Mouse (Mus musculus) liver, adult 2 months (tissue): Measurements from ENCODE around the gene Smurf1. TPM values are rescaled to one million over a fixed set of nuclear protein-coding genes. Genes with fewer than 3 reads are reported as not detected.

Source experiments
- DNase-seq: peaks from one replicate; pipeline ENCODE4 v3.0.0-alpha.2; 2011; ENCODE audit warnings: low read depth, low spot score; ENCODE audit errors: extremely low read depth
- H3K27ac ChIP-seq: fragments of 200-500 bp; replicated peaks from 2 replicates; pipeline ENCODE4 v1.5.1; 2012; ENCODE audit warnings: low read depth, mild to moderate bottlenecking, control low read depth, inconsistent platforms, low read length; ENCODE audit not compliant: insufficient read depth
- H3K27me3 ChIP-seq: fragments of 200-500 bp; 2 replicates; pipeline ENCODE4 v1.6.1; 2012; ENCODE audit warnings: mild to moderate bottlenecking, moderate library complexity, low read length, inconsistent platforms; ENCODE audit not compliant: control insufficient read depth, insufficient read depth
- H3K36me3 ChIP-seq: fragments of 200-500 bp; 2 replicates; pipeline ENCODE4 v1.6.1; 2012; ENCODE audit warnings: low read length, inconsistent platforms; ENCODE audit not compliant: control insufficient read depth, insufficient read depth
- H3K4me1 ChIP-seq: fragments of 200-500 bp; 2 replicates; pipeline ENCODE4 v1.6.1; 2011; ENCODE audit warnings: low read length; ENCODE audit not compliant: control insufficient read depth, insufficient read depth
- H3K4me3 ChIP-seq: fragments of 200-500 bp; 2 replicates; pipeline ENCODE4 v1.5.1; 2011; ENCODE audit warnings: low read depth, mild to moderate bottlenecking, control low read depth, low read length, moderate library complexity; ENCODE audit not compliant: insufficient read depth
- H3K79me2 ChIP-seq: fragments of 200-500 bp; 2 replicates; pipeline ENCODE4 v1.6.1; 2012; ENCODE audit warnings: inconsistent platforms, mild to moderate bottlenecking, low read length, moderate library complexity; ENCODE audit not compliant: control insufficient read depth, insufficient read depth
- H3K9ac ChIP-seq: fragments of 200-500 bp; 2 replicates; pipeline ENCODE4 v1.6.1; 2012; ENCODE audit warnings: low read depth, mild to moderate bottlenecking, control low read depth, inconsistent platforms, low read length
- CTCF ChIP-seq: fragments of 200-500 bp; IDR thresholded peaks from 2 replicates; pipeline ENCODE4 v1.5.1; 2011; ENCODE audit warnings: low read depth, low read length, control low read depth
- POLR2A ChIP-seq: fragments of 200-500 bp; IDR thresholded peaks from 2 replicates; pipeline ENCODE4 v1.6.1; 2011; ENCODE audit warnings: low read length, control low read depth; ENCODE audit not compliant: insufficient read depth; ENCODE audit errors: extremely low read depth
- WGBS: fragments of 180-500 bp; shearing (Covaris S2); methylation state at CpG from one replicate; pipeline ENCODE4 v1.1.7; 2018; 5-methylcytosine and 5-hydroxymethylcytosine counted together
- polyA plus RNA-seq: library from polyadenylated mRNA; depleted of rRNA; stranded (reverse); fragments of >200 nt; gene quantifications from 2 replicates; pipeline ENCODE4 v1.2.3, GENCODE M21; 2012
- total RNA-seq: library from RNA; depleted of rRNA; stranded (reverse); fragments of >200 nt; gene quantifications from 2 replicates; pipeline ENCODE4 v1.2.3, GENCODE M21; 2014

Gene Smurf1
- total and polyA plus RNA-seq, 2 experiments: 5.2 to 8.6 TPM

- no peak overlapping the region for H3K4me3 ChIP-seq
- 79% methylated on average over 5 of the region's 5 CpGs for WGBS
- no peak for TF ChIP-seq POLR2A
- TF ChIP-seq CTCF: no peak
- no peak overlapping the region for H3K9ac ChIP-seq
- no peaks in the 10 kb centered on the region for H3K36me3 ChIP-seq
- H3K27me3 ChIP-seq: no peaks in the 10 kb centered on the region
- H3K4me1 ChIP-seq: peaks cover 25% of the 10 kb centered on the region
- DNase-seq: peak; percentile 75
- H3K27ac ChIP-seq: no peak overlapping the region
- H3K79me2 ChIP-seq: peaks cover 27% of the 10 kb centered on the region; the same call in 1 of the 2 replicates
Measured at GRCm38 (mm10) chr5:144950428-144951051, 15.1 kb downstream of the Smurf1 start.

- 90% methylated on average over 4 of the region's 4 CpGs for WGBS
- Histone ChIP-seq H3K9ac (no peak overlapping the region), H3K79me2 (peaks cover 24% of the 10 kb centered on the region; the same call in 1 of the 2 replicates), H3K27me3 (no peaks in the 10 kb centered on the region), H3K4me3 (no peak overlapping the region), H3K27ac (no peak overlapping the region), H3K4me1 (peaks cover 32% of the 10 kb centered on the region), H3K36me3 (no peaks in the 10 kb centered on the region)
- TF ChIP-seq CTCF (no peak), POLR2A (no peak)
- no peak for DNase-seq
Measured at GRCm38 (mm10) chr5:144949856-144950255, 15.8 kb downstream of the Smurf1 start.

- WGBS: 58% methylated on average over 11 of the region's 11 CpGs
- Histone ChIP-seq H3K4me1 (peaks cover 42% of the 10 kb centered on the region), H3K79me2 (peaks cover 14% of the 10 kb centered on the region; the same call in 1 of the 2 replicates), H3K4me3 (no peak overlapping the region), H3K27ac (peak overlapping the region; percentile 15; the same call in 1 of the 2 replicates), H3K9ac (no peak overlapping the region), H3K27me3 (no peaks in the 10 kb centered on the region), H3K36me3 (no peaks in the 10 kb centered on the region)
- no peak for TF ChIP-seq POLR2A
- TF ChIP-seq CTCF: no peak
- DNase-seq: no peak
Measured at GRCm38 (mm10) chr5:144948422-144948821, 17.2 kb downstream of the Smurf1 start.

GRCm38 (mm10) chr5:144948002-144948401 is 17.6 kb downstream of the Smurf1 start:
- TF ChIP-seq POLR2A (no peak), CTCF (no peak)
- H3K79me2 ChIP-seq: peaks cover 12% of the 10 kb centered on the region; the same call in 1 of the 2 replicates
- H3K27ac ChIP-seq: peak overlapping the region; percentile 15
- H3K9ac ChIP-seq: no peak overlapping the region
- H3K4me3 ChIP-seq: no peak overlapping the region
- peak; percentile 83 for DNase-seq
- no peaks in the 10 kb centered on the region for H3K27me3 ChIP-seq
- peaks cover 44% of the 10 kb centered on the region for H3K4me1 ChIP-seq
- WGBS: 20% methylated on average over 1 of the region's 1 CpGs
- H3K36me3 ChIP-seq: no peaks in the 10 kb centered on the region

GRCm38 (mm10) chr5:144946032-144946431 is 19.6 kb downstream of the Smurf1 start:
- no peak overlapping the region for H3K9ac ChIP-seq
- WGBS: 24% methylated on average over 4 of the region's 4 CpGs
- peaks cover 51% of the 10 kb centered on the region for H3K4me1 ChIP-seq
- TF ChIP-seq CTCF (no peak), POLR2A (no peak)
- H3K27ac ChIP-seq: peak overlapping the region; percentile 98
- peak; percentile 97 for DNase-seq
- no peaks in the 10 kb centered on the region for H3K36me3 ChIP-seq
- H3K79me2 ChIP-seq: peaks cover 18% of the 10 kb centered on the region
- no peak overlapping the region for H3K4me3 ChIP-seq
- no peaks in the 10 kb centered on the region for H3K27me3 ChIP-seq

GRCm38 (mm10) chr5:144944932-144945331 is 20.7 kb downstream of the Smurf1 start:
- no peaks in the 10 kb centered on the region for H3K27me3 ChIP-seq
- no peaks in the 10 kb centered on the region for H3K36me3 ChIP-seq
- H3K79me2 ChIP-seq: peaks cover 27% of the 10 kb centered on the region
- H3K9ac ChIP-seq: 0 out of 2 replicates have a peak overlapping the region, but pooled peaks have one; percentile 29
- H3K4me1 ChIP-seq: peaks cover 50% of the 10 kb centered on the region
- H3K4me3 ChIP-seq: no peak overlapping the region
- WGBS: 24% methylated on average over 7 of the region's 7 CpGs
- peak overlapping the region; percentile 98 for H3K27ac ChIP-seq
- peak; percentile 71 for DNase-seq
- TF ChIP-seq CTCF: no peak
- TF ChIP-seq POLR2A: no peak
